Mouse (Mus musculus) kidney, postnatal 0 days (tissue): Measurements from ENCODE around the gene Parp8. TPM values are rescaled to one million over a fixed set of nuclear protein-coding genes. Genes with fewer than 3 reads are reported as not detected.

ENCODE experiments used
- ATAC-seq: fragments of 200-750 bp; cut with Nextera tagmentation; replicated peaks from 2 replicates; pipeline ENCODE4 v1.8.0; 2017; ENCODE audit warnings: low read depth, moderate number of reproducible peaks, moderate TSS enrichment, moderate library complexity; ENCODE audit not compliant: low FRiP score
- DNase-seq: peaks from one replicate; pipeline ENCODE4 v3.0.0-alpha.2; 2016; ENCODE audit warnings: low spot score
- H3K27ac ChIP-seq: fragments of 300-500 bp; sonication (generic); 2 replicates; pipeline ENCODE4 v1.5.1; 2014; ENCODE audit warnings: mild to moderate bottlenecking
- H3K27me3 ChIP-seq: fragments of 300-500 bp; sonication (generic); 2 replicates; pipeline ENCODE4 v1.6.1; 2014; ENCODE audit warnings: low read length, mixed read lengths; ENCODE audit not compliant: insufficient read depth
- H3K36me3 ChIP-seq: fragments of 300-500 bp; sonication (generic); 2 replicates; pipeline ENCODE4 v1.6.1; 2014; ENCODE audit warnings: low read length, mixed read lengths; ENCODE audit not compliant: insufficient read depth
- H3K4me1 ChIP-seq: fragments of 300-500 bp; sonication (generic); replicated peaks from 2 replicates; pipeline ENCODE4 v1.6.1; 2014; ENCODE audit warnings: antibody characterized with exemption, low read length, mixed read lengths; ENCODE audit not compliant: insufficient read depth
- H3K4me2 ChIP-seq: fragments of 300-500 bp; sonication (generic); 2 replicates; pipeline ENCODE4 v1.6.1; 2014; ENCODE audit warnings: mild to moderate bottlenecking, low read length, moderate library complexity, mixed read lengths
- H3K4me3 ChIP-seq: fragments of 300-500 bp; sonication (generic); replicated peaks from 2 replicates; pipeline ENCODE4 v1.5.1; 2014; ENCODE audit warnings: low read depth, low read length
- H3K9ac ChIP-seq: fragments of 300-500 bp; sonication (generic); 2 replicates; pipeline ENCODE4 v1.6.1; 2014; ENCODE audit warnings: low read depth, low read length
- H3K9me3 ChIP-seq: fragments of 300-500 bp; sonication (generic); replicated peaks from 2 replicates; pipeline ENCODE4 v1.6.1; 2016; ENCODE audit warnings: low read length, inconsistent platforms, mixed read lengths
- CTCF ChIP-seq: IDR thresholded peaks from 2 replicates; pipeline ENCODE4 v1.5.1; 2016; ENCODE audit warnings: antibody characterized with exemption, low read depth, mild to moderate bottlenecking, moderate library complexity
- WGBS: fragments of 180-500 bp; shearing (Covaris S2); extraction: QIAGEN DNeasy Blood & Tissue Kit; methylation state at CpG from one replicate; pipeline ENCODE4 v1.1.7; 2014; 5-methylcytosine and 5-hydroxymethylcytosine counted together
- polyA plus RNA-seq: library from polyadenylated mRNA; unstranded; fragments of >200 nt; fragmentation: Nextera tagmentation; extraction: Ambion mirVana; gene quantifications from 2 replicates; pipeline ENCODE4 v1.2.1, GENCODE M21; 2015

Parp8 gene
- polyA plus RNA-seq, 1 experiment from 2014 or later, result 11.7 TPM

GRCm38 (mm10) chr13:116988706-116989105 lies 36.6 kb downstream of the Parp8 start:
- 49% methylated on average over 2 of the region's 2 CpGs for WGBS
- Histone ChIP-seq H3K27me3 (no peaks in the 10 kb centered on the region), H3K4me1 (no peaks in the 10 kb centered on the region; the same call in none of the 2 replicates), H3K9me3 (no peaks in the 10 kb centered on the region), H3K4me2 (no peak overlapping the region), H3K36me3 (no peaks in the 10 kb centered on the region), H3K9ac (no peak overlapping the region), H3K4me3 (no peak overlapping the region), H3K27ac (no peak overlapping the region)
- ATAC-seq (no peak), DNase-seq (no peak)
- no peak for TF ChIP-seq CTCF

GRCm38 (mm10) chr13:116988208-116988607 lies 37.1 kb downstream of the Parp8 start:
- TF ChIP-seq CTCF, result no peak
- no peak overlapping the region for H3K4me2 ChIP-seq
- no peaks in the 10 kb centered on the region for H3K36me3 ChIP-seq
- ATAC-seq (no peak), DNase-seq (no peak)
- no peak overlapping the region for H3K4me3 ChIP-seq
- H3K9me3 ChIP-seq, result no peaks in the 10 kb centered on the region
- no peak overlapping the region for H3K27ac ChIP-seq
- 76% methylated on average over 7 of the region's 7 CpGs for WGBS
- H3K4me1 ChIP-seq, result no peaks in the 10 kb centered on the region; the same call in none of the 2 replicates
- H3K9ac ChIP-seq, result no peak overlapping the region
- no peaks in the 10 kb centered on the region for H3K27me3 ChIP-seq

- H3K4me2 ChIP-seq, result no peak overlapping the region
- no peak overlapping the region for H3K27ac ChIP-seq
- no peaks in the 10 kb centered on the region for H3K27me3 ChIP-seq
- no peak for DNase-seq
- no peak for ATAC-seq
- no peaks in the 10 kb centered on the region for H3K9me3 ChIP-seq
- TF ChIP-seq CTCF, result no peak
- no peaks in the 10 kb centered on the region; the same call in 1 of the 2 replicates for H3K4me1 ChIP-seq
- 77% methylated on average over 3 of the region's 3 CpGs for WGBS
- no peak overlapping the region for H3K4me3 ChIP-seq
- no peaks in the 10 kb centered on the region for H3K36me3 ChIP-seq
- no peak overlapping the region for H3K9ac ChIP-seq
Measured at GRCm38 (mm10) chr13:116987284-116987683, 38.1 kb downstream of the Parp8 start.

- no peak for ATAC-seq
- WGBS, result 94% methylated on average over 7 of the region's 7 CpGs
- H3K9me3 ChIP-seq, result no peaks in the 10 kb centered on the region
Measured at GRCm38 (mm10) chr13:116986658-116987057, 38.7 kb downstream of the Parp8 start.

GRCm38 (mm10) chr13:116974081-116974860 lies 51.1 kb downstream of the Parp8 start:
- 63% methylated on average over 7 of the region's 7 CpGs for WGBS
- DNase-seq (no peak), ATAC-seq (no peak)
- no peaks in the 10 kb centered on the region for H3K36me3 ChIP-seq
- no peaks in the 10 kb centered on the region for H3K4me1 ChIP-seq
- TF ChIP-seq CTCF, result no peak
- H3K9me3 ChIP-seq, result no peaks in the 10 kb centered on the region
- no peak overlapping the region for H3K4me2 ChIP-seq
- H3K9ac ChIP-seq, result no peak overlapping the region
- H3K27ac ChIP-seq, result no peak overlapping the region
- H3K4me3 ChIP-seq, result no peak overlapping the region
- H3K27me3 ChIP-seq, result no peaks in the 10 kb centered on the region

More at GRCm38 (mm10) chr13:116986658-116987057, 38.7 kb downstream of the Parp8 start:
- H3K4me3 ChIP-seq, result no peak overlapping the region
- H3K27ac ChIP-seq, result no peak overlapping the region
- no peak overlapping the region for H3K4me2 ChIP-seq
- no peak for TF ChIP-seq CTCF
- no peak overlapping the region for H3K9ac ChIP-seq
- H3K27me3 ChIP-seq, result no peaks in the 10 kb centered on the region
- H3K4me1 ChIP-seq, result no peaks in the 10 kb centered on the region; the same call in 1 of the 2 replicates
- DNase-seq, result no peak
- no peaks in the 10 kb centered on the region for H3K36me3 ChIP-seq

GRCm38 (mm10) chr13:116973491-116973890 lies 51.8 kb downstream of the Parp8 start:
- Histone ChIP-seq H3K4me3 (no peak overlapping the region), H3K27me3 (no peaks in the 10 kb centered on the region), H3K9me3 (no peaks in the 10 kb centered on the region), H3K36me3 (no peaks in the 10 kb centered on the region), H3K9ac (no peak overlapping the region), H3K4me1 (no peaks in the 10 kb centered on the region), H3K4me2 (no peak overlapping the region), H3K27ac (no peak overlapping the region)
- TF ChIP-seq CTCF, result no peak
- WGBS, result 70% methylated on average over 7 of the region's 7 CpGs
- ATAC-seq (no peak; the same call in 1 of the 2 replicates), DNase-seq (no peak)
